Mouse (Mus musculus): ENCODE results near the gene Agbl4. TPM values are rescaled to one million over a fixed set of nuclear protein-coding genes. Genes with fewer than 3 reads are reported as not detected.

Agbl4 gene
- polyA plus RNA-seq, 3 experiments from 2014 or later, result not detected

- no peak for ATAC-seq
Observed at GRCm38 (mm10) chr4:111670566-111671421, 1273.3 kb downstream of the Agbl4 start.

GRCm38 (mm10) chr4:111671440-111671839 lies 1274.0 kb downstream of the Agbl4 start:
- no peak for ATAC-seq

DNA sequence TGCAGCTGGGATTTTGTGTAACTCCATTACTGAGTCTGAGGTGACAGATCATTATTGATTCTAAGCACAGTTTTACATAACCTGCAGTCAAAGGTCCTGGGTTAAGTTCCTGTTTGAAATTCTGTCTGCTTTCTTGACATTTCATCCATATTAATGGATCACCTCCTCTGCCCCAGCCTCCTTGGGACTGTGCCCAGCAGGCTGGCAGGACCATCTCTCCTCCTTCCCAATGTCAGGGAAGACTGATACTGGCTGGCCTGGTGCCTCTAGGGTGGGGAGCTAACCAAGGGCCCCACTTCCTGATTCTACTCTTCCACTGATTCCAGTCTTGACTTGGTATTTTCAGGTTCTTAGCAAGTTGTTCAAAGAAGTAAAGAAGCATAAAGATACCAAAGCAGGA lies 1276.4 kb downstream of the Agbl4 start:
- ATAC-seq, result no peak

GRCm38 (mm10) chr4:111681926-111682325 lies 1284.5 kb downstream of the Agbl4 start:
- no peak for ATAC-seq

GRCm38 (mm10) chr4:111682793-111683192 lies 1285.3 kb downstream of the Agbl4 start:
- ATAC-seq, result no peak

GRCm38 (mm10) chr4:111683843-111684242 lies 1286.4 kb downstream of the Agbl4 start:
- no peak for ATAC-seq

DNA sequence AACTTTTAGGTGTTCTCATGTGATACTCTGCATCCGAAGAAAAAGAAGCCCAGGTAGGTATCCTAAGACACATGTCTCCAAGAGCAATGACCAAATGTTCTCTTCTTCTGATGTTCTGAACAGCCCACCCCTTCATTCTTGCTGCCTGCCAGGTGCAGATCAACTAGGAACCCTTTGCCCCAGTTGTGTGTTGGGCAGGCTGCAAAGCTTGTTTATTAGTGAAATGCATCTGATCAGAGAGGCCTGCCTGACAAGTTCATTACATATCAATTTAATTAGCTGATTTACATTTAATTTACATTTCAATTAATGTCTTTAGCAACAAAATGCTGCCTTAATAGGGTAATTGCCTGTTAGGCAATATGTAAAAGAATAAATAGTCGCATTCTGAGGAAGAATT lies 1288.5 kb downstream of the Agbl4 start:
- ATAC-seq, result no peak

DNA sequence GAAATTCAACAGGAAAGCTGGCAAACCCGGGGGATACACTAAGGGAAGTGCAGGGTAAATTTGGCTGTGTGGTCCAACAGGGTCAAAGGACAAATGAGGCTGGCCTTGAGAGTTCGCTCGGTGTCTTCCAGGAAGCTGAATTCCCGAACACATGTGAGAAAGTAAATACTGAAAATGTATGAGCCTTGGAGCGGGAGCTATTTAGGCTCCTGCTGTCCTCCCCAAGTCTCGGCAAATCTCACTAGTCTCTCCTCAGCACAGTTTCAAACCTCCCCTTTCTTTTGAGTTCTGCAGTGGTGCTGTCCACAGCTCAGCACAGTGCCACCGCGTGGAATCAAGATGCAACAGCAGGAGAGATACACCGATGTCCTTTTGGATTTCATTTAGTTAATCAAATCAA lies 1289.5 kb downstream of the Agbl4 start:
- ATAC-seq, result peak; percentile 87

DNA sequence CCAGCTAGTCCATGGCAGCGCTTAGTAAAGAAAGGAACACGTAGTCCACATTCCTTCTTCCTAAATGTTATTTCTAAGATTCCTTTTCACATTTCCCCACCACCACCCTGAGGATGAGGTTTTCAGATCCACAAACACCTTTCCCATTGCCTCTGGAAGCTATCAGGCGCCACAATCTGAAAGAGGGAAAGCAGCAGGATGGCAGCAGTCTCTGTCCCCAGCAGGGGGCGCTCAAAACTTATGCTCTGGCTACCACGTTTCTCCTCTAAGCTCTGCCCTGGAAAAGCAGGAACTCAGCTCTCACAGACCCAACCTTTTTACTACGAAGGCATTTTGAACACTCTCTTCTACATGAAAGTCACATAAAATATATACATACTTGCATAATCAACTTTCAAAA lies 1290.2 kb downstream of the Agbl4 start:
- peak; percentile 69 for ATAC-seq

DNA sequence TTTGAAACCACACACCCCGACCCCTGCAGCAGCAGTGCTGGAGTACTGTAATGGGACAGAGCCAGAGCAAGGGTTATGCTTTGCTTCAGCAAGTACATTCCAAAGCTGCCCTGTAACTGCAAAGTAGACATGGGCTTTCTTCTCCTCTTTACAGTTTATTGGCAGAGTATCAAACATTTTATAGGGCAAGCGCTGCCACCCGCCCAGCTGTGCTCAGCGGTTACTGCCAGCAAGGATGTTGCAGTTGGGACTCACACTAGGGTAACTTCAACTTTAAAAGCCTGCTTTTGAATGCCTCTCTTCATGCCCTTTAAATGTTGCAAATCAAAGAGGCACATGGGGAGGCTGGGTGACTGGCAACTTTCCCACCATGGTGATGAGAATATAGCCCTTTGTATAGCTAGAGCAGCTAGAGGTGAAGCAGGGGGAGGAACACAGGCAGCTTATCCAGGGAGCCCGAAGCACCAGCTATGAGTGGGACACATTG lies 1293.6 kb downstream of the Agbl4 start:
- no peak for ATAC-seq

DNA sequence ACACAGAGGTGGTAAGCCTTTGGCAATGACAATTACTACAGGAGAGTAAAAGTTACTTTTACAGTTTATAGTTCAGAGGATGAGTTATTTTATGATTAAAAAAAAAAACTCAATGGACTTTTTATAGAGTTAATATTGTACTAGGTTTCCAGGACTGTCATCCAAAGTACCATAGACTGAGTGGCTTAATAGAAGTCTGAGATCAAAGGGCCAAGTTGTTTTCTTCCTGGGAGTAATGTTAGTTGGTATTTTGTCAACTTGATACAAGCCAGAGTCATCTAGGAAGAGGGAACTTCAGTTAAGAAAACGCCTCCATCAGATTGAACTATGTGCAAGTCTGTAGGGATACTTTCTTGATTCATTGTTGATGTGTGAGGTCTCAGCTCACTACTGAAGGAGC lies 1303.9 kb downstream of the Agbl4 start:
- no peak for ATAC-seq

- ATAC-seq, result no peak
Observed at GRCm38 (mm10) chr4:111704126-111704525, 1306.7 kb downstream of the Agbl4 start.

GRCm38 (mm10) chr4:111704975-111705374 lies 1307.5 kb downstream of the Agbl4 start:
- no peak for ATAC-seq

Other genes with a start within 250 kb of the Agbl4 start
- gene Elavl4, start 45.8 kb upstream of the Agbl4 start, polyA plus RNA-seq (2017; shearing (Covaris generic)), result not detected

Measured in inflammation-experienced regulatory T-cells, adult 6 months (primary cell).